Mouse (Mus musculus) embryonic facial prominence, embryonic 13.5 days (tissue): Measurements from ENCODE around the gene Ece1. TPM values are rescaled to one million over a fixed set of nuclear protein-coding genes. Genes with fewer than 3 reads are reported as not detected.

Source experiments
- ATAC-seq: fragments of 200-750 bp; cut with Nextera tagmentation; 2 replicates; pipeline ENCODE4 v1.8.0; 2017; ENCODE audit warnings: low read depth; ENCODE audit not compliant: insufficient number of reproducible peaks, insufficient read depth, low FRiP score, low TSS enrichment
- H3K27ac ChIP-seq: fragments of 300-500 bp; sonication (generic); 2 replicates; pipeline ENCODE4 v1.5.1; 2015; ENCODE audit warnings: moderate library complexity, mild to moderate bottlenecking, inconsistent platforms
- H3K27me3 ChIP-seq: fragments of 300-500 bp; sonication (generic); 2 replicates; pipeline ENCODE4 v1.6.1; 2015; ENCODE audit warnings: mild to moderate bottlenecking, inconsistent platforms
- H3K36me3 ChIP-seq: fragments of 300-500 bp; sonication (generic); 2 replicates; pipeline ENCODE4 v1.6.1; 2015; ENCODE audit warnings: mild to moderate bottlenecking, inconsistent platforms
- H3K4me1 ChIP-seq: fragments of 300-500 bp; sonication (generic); 2 replicates; pipeline ENCODE4 v1.6.1; 2015; ENCODE audit warnings: inconsistent platforms
- H3K4me2 ChIP-seq: fragments of 300-500 bp; sonication (generic); 2 replicates; pipeline ENCODE4 v1.6.1; 2015; ENCODE audit warnings: moderate library complexity, mild to moderate bottlenecking, inconsistent platforms
- H3K4me3 ChIP-seq: fragments of 300-500 bp; sonication (generic); 2 replicates; pipeline ENCODE4 v1.5.1; 2015; ENCODE audit warnings: mild to moderate bottlenecking, inconsistent platforms
- H3K9ac ChIP-seq: fragments of 300-500 bp; sonication (generic); 2 replicates; pipeline ENCODE4 v1.6.1; 2015; ENCODE audit warnings: mild to moderate bottlenecking, inconsistent platforms
- H3K9me3 ChIP-seq: fragments of 300-500 bp; sonication (generic); 2 replicates; pipeline ENCODE4 v1.6.1; 2016; ENCODE audit warnings: inconsistent platforms
- WGBS: fragments of 180-500 bp; shearing (Covaris S2); methylation state at CpG from one replicate; pipeline ENCODE4 v1.1.7; 2015; ENCODE audit warnings: mixed read lengths; 5-methylcytosine and 5-hydroxymethylcytosine counted together
- polyA plus RNA-seq: library from polyadenylated mRNA; unstranded; fragments of >200 nt; fragmentation: Nextera tagmentation; extraction: Ambion mirVana; gene quantifications from 2 replicates; pipeline ENCODE4 v1.2.1, GENCODE M21; 2015

Ece1 gene
- polyA plus RNA-seq, 1 experiment from 2014 or later = 49.9 TPM

GRCm38 (mm10) chr4:138013723-138014479 is 151.9 kb downstream of the Ece1 start:
- no peaks in the 10 kb centered on the region for H3K27me3 ChIP-seq
- H3K4me2 ChIP-seq = no peak overlapping the region
- H3K9ac ChIP-seq = no peak overlapping the region
- no peak for ATAC-seq
- H3K27ac ChIP-seq = no peak overlapping the region
- H3K36me3 ChIP-seq = peaks cover 89% of the 10 kb centered on the region
- H3K9me3 ChIP-seq = no peaks in the 10 kb centered on the region
- no peak overlapping the region for H3K4me3 ChIP-seq
- peaks cover 5% of the 10 kb centered on the region; the same call in 1 of the 2 replicates for H3K4me1 ChIP-seq
- 95% methylated on average over 15 of the region's 15 CpGs for WGBS

Other genes starting within 250 kb of the Ece1 start
- gene Rap1gap, start 197.5 kb upstream of the Ece1 start, polyA plus RNA-seq = 15.7 and 17.0 TPM in 2 replicates
- 110 and 122 TPM in 2 replicates for gene Alpl, start 65.9 kb upstream of the Ece1 start, polyA plus RNA-seq
- 38.9 and 42.7 TPM in 2 replicates for gene Eif4g3, start 130.8 kb downstream of the Ece1 start, polyA plus RNA-seq